Mouse (Mus musculus): Measurements from ENCODE around the gene Gpx6. TPM values are rescaled to one million over a fixed set of nuclear protein-coding genes. Genes with fewer than 3 reads are reported as not detected.

Gene Gpx6
- polyA plus RNA-seq, 1 experiment from 2014 or later: not detected

GRCm38 (mm10) chr13:21363719-21364118, 51.8 kb downstream of the Gpx6 start:
- 87% methylated on average over 12 of the region's 12 CpGs for WGBS (ENCODE audit: missing documents)
- Histone ChIP-seq H3K4me3 (ENCODE audit: inconsistent target) (no peak overlapping the region), H3K36me3 (ENCODE audit: inconsistent target) (peaks cover 14% of the 10 kb centered on the region)

GRCm38 (mm10) chr13:21366635-21367034, 54.7 kb downstream of the Gpx6 start:
- Histone ChIP-seq H3K4me3 (ENCODE audit: inconsistent target) (no peak overlapping the region), H3K79me2 (ENCODE audit: inconsistent target) (no peaks in the 10 kb centered on the region), H3K36me3 (ENCODE audit: inconsistent target) (peaks cover 33% of the 10 kb centered on the region), H3K27ac (no peak overlapping the region)
- WGBS (ENCODE audit: missing documents): 81% methylated on average over 6 of the region's 6 CpGs

More at GRCm38 (mm10) chr13:21363719-21364118, 51.8 kb downstream of the Gpx6 start:
- no peaks in the 10 kb centered on the region for H3K79me2 ChIP-seq (ENCODE audit: inconsistent target)
- H3K27ac ChIP-seq: no peak overlapping the region

Other genes starting within 250 kb of the Gpx6 start
- gene Olfr1370, start 237.2 kb upstream of the Gpx6 start, polyA plus RNA-seq (2018): not detected in 3 replicates
- not detected in 3 replicates for gene Olfr1369-ps1, start 200.6 kb upstream of the Gpx6 start, polyA plus RNA-seq (2018)
- not detected in 3 replicates for gene Olfr263, start 182.5 kb upstream of the Gpx6 start, polyA plus RNA-seq (2018)
- gene Olfr1368, start 166.3 kb upstream of the Gpx6 start, polyA plus RNA-seq (2018): not detected in 3 replicates
- 29.7 to 59.8 TPM (median 37.0 TPM) in 3 replicates for gene Trim27, start 132.7 kb upstream of the Gpx6 start, polyA plus RNA-seq (2018)
- gene Gpx5, start 19.4 kb upstream of the Gpx6 start, polyA plus RNA-seq (2018): not detected in 3 replicates
- gene Olfr1367, start 34.8 kb downstream of the Gpx6 start, polyA plus RNA-seq (2018): not detected in 3 replicates
- 3.2 to 5.9 TPM (median 4.1 TPM) in 3 replicates for gene Zscan12, start 50.7 kb downstream of the Gpx6 start, polyA plus RNA-seq (2018)
- 19.2 to 36.6 TPM (median 20.7 TPM) in 3 replicates for gene Zkscan3, start 90.6 kb downstream of the Gpx6 start, polyA plus RNA-seq (2018)
- not detected in 3 replicates for gene Pgbd1, start 128.9 kb downstream of the Gpx6 start, polyA plus RNA-seq (2018)
- 11.1 to 21.4 TPM (median 17.0 TPM) in 3 replicates for gene Zscan26, start 141.6 kb downstream of the Gpx6 start, polyA plus RNA-seq (2018)
- gene Nkapl, start 156.4 kb downstream of the Gpx6 start, polyA plus RNA-seq (2018): 0.29 to 0.41 TPM in 2 of 3 replicates, not detected in the other
- 0.47 to 0.84 TPM (median 0.63 TPM) in 3 replicates for gene Zkscan4, start 166.8 kb downstream of the Gpx6 start, polyA plus RNA-seq (2018)
- not detected in 3 replicates for gene Gm10065, start 167.3 kb downstream of the Gpx6 start, polyA plus RNA-seq (2018)
- 0.11 to 0.38 TPM (median 0.23 TPM) in 3 replicates for gene AK157302, start 183.1 kb downstream of the Gpx6 start, polyA plus RNA-seq (2018)
- 3.8 to 14.2 TPM (median 11.7 TPM) in 3 replicates for gene Gm11273, start 189.3 kb downstream of the Gpx6 start, polyA plus RNA-seq (2018)
- gene Zkscan8, start 219.0 kb downstream of the Gpx6 start, polyA plus RNA-seq (2018): 3.0 to 3.6 TPM (median 3.4 TPM) in 3 replicates
- gene Olfr1366, start 230.7 kb downstream of the Gpx6 start, polyA plus RNA-seq (2018): not detected in 3 replicates
- not detected in 3 replicates for gene Olfr1535, start 247.8 kb downstream of the Gpx6 start, polyA plus RNA-seq (2018)

Data from macrophage (primary cell).